Mouse (Mus musculus) splenic B cell, adult 2 months (primary cell): ENCODE results near the gene Gm20823.
"Not testable (repeated sequence)": the region's sequence is repeated elsewhere in the genome, so short reads cannot be mapped to it uniquely, and the experiment has no call there.

Source experiments
- DNase-seq: peaks from one replicate; pipeline ENCODE4 v3.0.0-alpha.2; 2011; ENCODE audit warnings: low read depth, low spot score
- H3K27me3 ChIP-seq: 2 replicates; pipeline ENCODE4 v1.6.1; 2012; ENCODE audit warnings: mild to moderate bottlenecking, low read length, moderate library complexity, mixed read lengths; ENCODE audit not compliant: control insufficient read depth, poor library complexity, insufficient read depth, severe bottlenecking
- H3K36me3 ChIP-seq: 2 replicates; pipeline ENCODE4 v1.6.1; 2012; ENCODE audit warnings: mild to moderate bottlenecking, low read length, moderate library complexity, mixed read lengths; ENCODE audit not compliant: control insufficient read depth, poor library complexity, insufficient read depth, severe bottlenecking

Gene Gm20823

GRCm38 (mm10) chrY:62464745-62465144 lies at the start of gene Gm20823:
Gene Gm20823, minus strand, starts transcription at chrY:62464845.
- H3K27me3 ChIP-seq, DNase-seq, H3K36me3 ChIP-seq: not testable (repeated sequence)
